Mouse (Mus musculus) megakaryocyte, embryonic 14.5 days (primary cell): Measurements from ENCODE around the gene Onecut1.

ENCODE experiments used
- FLI1 ChIP-seq: IDR thresholded peaks from 2 replicates; pipeline ENCODE4 v1.6.1; 2012; ENCODE audit warnings: low read length, inconsistent platforms, mixed read lengths
- GATA1 ChIP-seq: IDR thresholded peaks from 3 replicates; pipeline ENCODE4 v1.6.1; 2012; ENCODE audit warnings: mixed read lengths, low read length, inconsistent platforms, borderline replicate concordance

DNA sequence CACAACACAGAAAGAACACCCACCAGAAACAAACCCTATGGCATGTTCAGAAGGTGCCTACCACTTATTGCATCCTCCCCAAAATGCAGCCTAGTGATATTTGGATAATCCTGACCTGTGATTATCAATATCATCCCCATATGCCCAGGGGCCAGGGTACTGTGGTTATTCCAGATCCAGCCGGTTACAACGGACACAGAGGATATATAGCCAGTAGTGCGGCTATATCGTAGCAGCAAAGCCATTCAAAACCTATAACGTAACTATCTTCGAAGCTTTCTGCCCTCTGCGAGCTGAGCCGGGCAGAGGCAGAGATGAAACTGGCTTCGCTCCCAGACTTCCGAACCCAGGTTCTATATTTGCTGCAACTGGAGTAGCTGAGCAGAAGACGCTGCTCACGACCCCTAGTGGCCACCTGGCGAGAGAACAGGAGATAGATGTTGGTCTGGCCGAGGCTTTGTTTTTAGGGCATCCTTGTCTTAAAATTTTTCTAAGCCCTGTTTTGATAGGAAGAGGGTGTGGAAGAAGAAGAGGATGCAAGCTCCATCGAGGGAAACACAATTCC is 6.0 kb downstream of the Onecut1 start:
- no peak for TF ChIP-seq GATA1
- no peak for TF ChIP-seq FLI1
